Mouse (Mus musculus) stomach, embryonic 14.5 days (tissue): ENCODE measurements around the gene Acsf3. TPM values are rescaled to one million over a fixed set of nuclear protein-coding genes. Genes with fewer than 3 reads are reported as not detected.
A peak's percentile ranks its signal among the peaks of the same experiment; 100 is the strongest.

Experiments used
- ATAC-seq: fragments of 200-750 bp; cut with Nextera tagmentation; 2 replicates; pipeline ENCODE4 v1.8.0; 2017; ENCODE audit warnings: low read depth, moderate TSS enrichment; ENCODE audit not compliant: insufficient number of reproducible peaks, insufficient read depth, low FRiP score
- H3K27ac ChIP-seq: fragments of 300-500 bp; sonication (generic); 2 replicates; pipeline ENCODE4 v1.5.1; 2014; ENCODE audit warnings: mild to moderate bottlenecking, low read length, moderate library complexity, mixed read lengths
- H3K27me3 ChIP-seq: fragments of 300-500 bp; sonication (generic); 2 replicates; pipeline ENCODE4 v1.6.1; 2014; ENCODE audit warnings: low read length, control low read depth, mixed read lengths; ENCODE audit not compliant: control insufficient read depth, insufficient read depth
- H3K36me3 ChIP-seq: fragments of 300-500 bp; sonication (generic); 2 replicates; pipeline ENCODE4 v1.6.1; 2014; ENCODE audit warnings: mild to moderate bottlenecking, control low read depth, low read length, moderate library complexity, mixed read lengths; ENCODE audit not compliant: control insufficient read depth, insufficient read depth
- H3K4me1 ChIP-seq: fragments of 300-500 bp; sonication (generic); 2 replicates; pipeline ENCODE4 v1.6.1; 2014; ENCODE audit warnings: low read length, control low read depth, mixed read lengths; ENCODE audit not compliant: control insufficient read depth, insufficient read depth
- H3K4me2 ChIP-seq: fragments of 300-500 bp; sonication (generic); replicated peaks from 2 replicates; pipeline ENCODE4 v1.6.1; 2014; ENCODE audit warnings: low read depth, low read length, control low read depth
- H3K4me3 ChIP-seq: fragments of 300-500 bp; sonication (generic); 2 replicates; pipeline ENCODE4 v1.5.1; 2014; ENCODE audit warnings: low read depth, low read length, control low read depth
- H3K9ac ChIP-seq: fragments of 300-500 bp; sonication (generic); replicated peaks from 2 replicates; pipeline ENCODE4 v1.6.1; 2014; ENCODE audit warnings: low read depth, mild to moderate bottlenecking, control low read depth, low read length, moderate library complexity, mixed read lengths
- H3K9me3 ChIP-seq: fragments of 300-500 bp; sonication (generic); 2 replicates; pipeline ENCODE4 v1.6.1; 2016; ENCODE audit warnings: low read depth, low read length, control low read depth; ENCODE audit not compliant: control insufficient read depth
- WGBS: fragments of 180-500 bp; shearing (Covaris S2); extraction: QIAGEN DNeasy Blood & Tissue Kit; methylation state at CpG from one replicate; pipeline ENCODE4 v1.1.7; 2014; 5-methylcytosine and 5-hydroxymethylcytosine counted together
- polyA plus RNA-seq: library from polyadenylated mRNA; unstranded; fragments of >200 nt; fragmentation: Nextera tagmentation; extraction: Ambion mirVana; gene quantifications from 2 replicates; pipeline ENCODE4 v1.2.1, GENCODE M21; 2014

Gene Acsf3
- polyA plus RNA-seq, 1 experiment from 2014 or later = 20.8 TPM

DNA sequence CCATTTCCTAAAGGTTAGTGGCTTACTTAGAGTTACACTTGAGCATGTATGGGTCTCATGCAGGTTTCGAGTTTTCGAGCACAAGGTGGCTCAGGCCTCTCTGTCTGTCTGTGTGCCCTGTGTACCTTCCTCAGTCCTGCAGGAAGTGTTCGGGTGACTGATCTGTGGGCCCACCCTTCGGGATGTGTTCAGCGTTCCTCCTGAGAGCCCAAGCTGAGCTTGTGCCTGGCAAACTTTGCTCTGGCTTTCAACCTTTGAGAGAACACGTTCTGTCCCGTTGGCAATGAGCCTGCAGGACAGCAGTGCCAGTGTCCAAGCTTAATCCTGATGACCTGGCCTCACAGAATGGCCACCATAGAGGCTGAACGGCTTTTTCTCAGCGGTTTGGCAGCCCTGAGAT, 49.7 kb downstream of the Acsf3 start:
- no peaks in the 10 kb centered on the region for H3K36me3 ChIP-seq
- no peak overlapping the region for H3K4me3 ChIP-seq
- H3K4me2 ChIP-seq = no peak overlapping the region
- no peaks in the 10 kb centered on the region for H3K9me3 ChIP-seq
- no peak overlapping the region for H3K27ac ChIP-seq
- no peak for ATAC-seq
- no peaks in the 10 kb centered on the region for H3K4me1 ChIP-seq
- WGBS = 85% methylated on average over 9 of the region's 9 CpGs
- H3K9ac ChIP-seq = no peak overlapping the region
- H3K27me3 ChIP-seq = no peaks in the 10 kb centered on the region

DNA sequence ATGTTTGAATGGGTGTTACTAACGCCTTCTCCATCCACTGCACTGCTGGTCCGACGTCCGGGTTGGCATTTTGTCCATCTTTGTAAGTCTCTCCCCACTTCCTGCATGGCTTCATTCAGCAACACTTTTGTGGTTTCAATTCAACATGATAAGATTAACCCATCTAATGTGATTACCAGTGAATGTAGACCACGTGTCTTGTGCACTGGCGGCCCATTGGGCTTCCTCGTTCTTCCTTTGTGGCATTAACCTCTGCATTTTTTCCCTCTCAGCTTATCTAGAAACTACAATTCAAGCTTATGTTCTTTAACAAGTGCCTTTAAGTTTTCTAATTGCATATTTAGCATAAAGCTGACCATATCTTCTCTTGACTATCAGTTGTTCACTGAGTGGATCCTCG, 50.1 kb downstream of the Acsf3 start:
- H3K36me3 ChIP-seq = no peaks in the 10 kb centered on the region
- no peak for ATAC-seq
- H3K27ac ChIP-seq = no peak overlapping the region
- H3K9me3 ChIP-seq = no peaks in the 10 kb centered on the region
- 86% methylated on average over 8 of the region's 8 CpGs for WGBS
- H3K4me3 ChIP-seq = no peak overlapping the region
- no peak overlapping the region for H3K4me2 ChIP-seq
- H3K9ac ChIP-seq = no peak overlapping the region
- H3K27me3 ChIP-seq = no peaks in the 10 kb centered on the region
- no peaks in the 10 kb centered on the region for H3K4me1 ChIP-seq

GRCm38 (mm10) chr8:122829396-122829795, 54.1 kb downstream of the Acsf3 start:
- 74% methylated on average over 3 of the region's 3 CpGs for WGBS
- no peak overlapping the region for H3K4me2 ChIP-seq
- H3K9me3 ChIP-seq = no peaks in the 10 kb centered on the region
- no peak for ATAC-seq
- no peaks in the 10 kb centered on the region for H3K4me1 ChIP-seq
- H3K9ac ChIP-seq = no peak overlapping the region; the same call in 1 of the 2 replicates
- H3K27me3 ChIP-seq = no peaks in the 10 kb centered on the region
- H3K4me3 ChIP-seq = no peak overlapping the region
- H3K27ac ChIP-seq = no peak overlapping the region
- H3K36me3 ChIP-seq = no peaks in the 10 kb centered on the region

GRCm38 (mm10) chr8:122830349-122831061, 55.2 kb downstream of the Acsf3 start:
- WGBS = 42% methylated on average over 8 of the region's 8 CpGs
- Histone ChIP-seq H3K4me1 (no peaks in the 10 kb centered on the region), H3K36me3 (no peaks in the 10 kb centered on the region), H3K27ac (no peak overlapping the region), H3K4me3 (no peak overlapping the region), H3K9ac (no peak overlapping the region), H3K4me2 (no peak overlapping the region), H3K27me3 (no peaks in the 10 kb centered on the region), H3K9me3 (no peaks in the 10 kb centered on the region)
- ATAC-seq = peak; percentile 59; the same call in 1 of the 2 replicates

GRCm38 (mm10) chr8:122834416-122834815, 59.1 kb downstream of the Acsf3 start:
- Histone ChIP-seq H3K4me2 (no peak overlapping the region), H3K4me3 (no peak overlapping the region), H3K27me3 (no peaks in the 10 kb centered on the region), H3K9ac (no peak overlapping the region), H3K4me1 (no peaks in the 10 kb centered on the region), H3K27ac (no peak overlapping the region), H3K9me3 (no peaks in the 10 kb centered on the region), H3K36me3 (no peaks in the 10 kb centered on the region)
- WGBS = 86% methylated on average over 8 of the region's 8 CpGs
- ATAC-seq = no peak

GRCm38 (mm10) chr8:122834971-122835370, 59.7 kb downstream of the Acsf3 start:
- Histone ChIP-seq H3K9ac (no peak overlapping the region), H3K27me3 (no peaks in the 10 kb centered on the region), H3K36me3 (no peaks in the 10 kb centered on the region), H3K4me3 (no peak overlapping the region), H3K27ac (no peak overlapping the region), H3K4me2 (no peak overlapping the region), H3K9me3 (no peaks in the 10 kb centered on the region), H3K4me1 (no peaks in the 10 kb centered on the region)
- WGBS = 33% methylated on average over 8 of the region's 8 CpGs
- ATAC-seq = peak; percentile 44; the same call in 1 of the 2 replicates

DNA sequence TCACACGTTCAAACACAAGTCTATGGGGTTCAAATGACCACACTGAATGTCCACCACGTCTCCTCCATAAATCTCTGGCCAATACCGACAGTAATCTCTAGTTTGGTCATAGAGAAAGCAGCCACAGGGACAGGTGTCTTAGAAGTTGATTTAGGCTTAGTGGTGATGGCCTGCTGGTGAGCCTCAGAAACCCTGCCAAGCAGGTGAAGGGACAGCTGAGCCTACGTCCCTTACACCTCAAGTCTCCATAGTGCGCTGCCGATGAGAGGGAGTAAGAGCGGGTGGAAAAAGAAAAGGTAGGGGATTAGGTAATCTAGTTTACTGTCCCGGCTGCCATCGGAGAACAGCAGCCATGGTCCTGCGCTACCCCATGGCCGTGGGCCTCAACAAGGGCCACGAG, 60.9 kb downstream of the Acsf3 start:
- Histone ChIP-seq H3K27ac (no peak overlapping the region), H3K4me2 (no peak overlapping the region), H3K36me3 (no peaks in the 10 kb centered on the region), H3K4me3 (no peak overlapping the region), H3K4me1 (no peaks in the 10 kb centered on the region), H3K9ac (no peak overlapping the region), H3K27me3 (no peaks in the 10 kb centered on the region), H3K9me3 (no peaks in the 10 kb centered on the region)
- WGBS = 76% methylated on average over 12 of the region's 12 CpGs
- ATAC-seq = no peak

DNA sequence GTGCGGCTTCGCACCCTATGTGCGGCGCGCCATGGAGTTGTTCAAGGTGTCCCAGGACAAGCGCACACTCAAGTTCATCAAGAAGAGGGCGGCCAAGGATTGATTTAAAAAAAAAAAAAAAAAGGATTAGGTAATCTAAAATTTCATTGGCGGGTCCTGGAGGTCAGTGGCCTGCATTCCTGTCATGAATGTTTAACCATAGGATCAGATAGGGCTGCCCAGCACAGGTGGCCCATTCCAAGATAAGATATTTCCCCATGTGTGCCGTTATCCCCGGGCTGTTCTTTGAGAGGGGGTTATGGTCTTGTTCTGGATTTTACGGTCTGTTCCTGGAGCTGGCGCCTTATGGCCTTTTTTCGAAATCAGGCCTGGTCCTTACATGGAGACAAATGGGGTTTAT, 61.4 kb downstream of the Acsf3 start:
- Histone ChIP-seq H3K27me3 (no peaks in the 10 kb centered on the region), H3K4me2 (no peak overlapping the region), H3K4me3 (no peak overlapping the region), H3K36me3 (no peaks in the 10 kb centered on the region), H3K9me3 (no peaks in the 10 kb centered on the region), H3K27ac (no peak overlapping the region), H3K9ac (no peak overlapping the region), H3K4me1 (no peaks in the 10 kb centered on the region)
- WGBS = 81% methylated on average over 13 of the region's 13 CpGs
- no peak; the same call in 1 of the 2 replicates for ATAC-seq

DNA sequence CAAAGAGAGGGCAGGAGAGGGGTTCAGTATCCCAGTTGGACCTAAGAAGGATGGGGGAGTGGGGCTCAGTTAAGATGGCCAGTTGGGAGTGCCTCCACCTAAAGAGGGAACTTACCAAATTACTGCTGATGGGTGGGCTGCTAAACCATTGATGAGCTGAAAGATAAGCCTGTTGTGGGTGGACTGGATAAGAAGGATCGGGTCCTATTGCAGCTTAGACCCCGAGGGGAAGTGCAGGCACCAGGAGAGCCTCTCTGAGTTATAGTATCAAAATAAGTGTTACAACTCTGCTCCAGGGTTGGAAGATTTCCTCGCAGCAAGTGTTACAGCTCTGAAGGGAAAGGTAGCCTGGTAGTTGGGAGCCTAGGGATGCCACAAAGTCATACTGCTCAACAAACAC, 68.9 kb downstream of the Acsf3 start:
- Histone ChIP-seq H3K9ac (no peak overlapping the region), H3K36me3 (no peaks in the 10 kb centered on the region), H3K9me3 (no peaks in the 10 kb centered on the region), H3K4me3 (no peak overlapping the region), H3K4me2 (no peak overlapping the region), H3K27ac (no peak overlapping the region), H3K27me3 (no peaks in the 10 kb centered on the region), H3K4me1 (peaks cover 5% of the 10 kb centered on the region; the same call in 1 of the 2 replicates)
- 74% methylated on average over 3 of the region's 3 CpGs for WGBS
- no peak for ATAC-seq
